Mouse (Mus musculus) neural tube, embryonic 12.5 days (tissue): Measurements from ENCODE around the gene Gtf2h2. TPM values are rescaled to one million over a fixed set of nuclear protein-coding genes. Genes with fewer than 3 reads are reported as not detected.
A peak's percentile ranks its signal among the peaks of the same experiment; 100 is the strongest.
"Not testable (repeated sequence)": the region's sequence is repeated elsewhere in the genome, so short reads cannot be mapped to it uniquely, and the experiment has no call there.

Source experiments
- ATAC-seq: fragments of 200-750 bp; cut with Nextera tagmentation; 2 replicates; pipeline ENCODE4 v1.8.0; 2017; ENCODE audit warnings: low read depth, mild to moderate bottlenecking, moderate TSS enrichment, moderate library complexity; ENCODE audit not compliant: low FRiP score
- H3K27ac ChIP-seq: fragments of 300-500 bp; sonication (generic); 2 replicates; pipeline ENCODE4 v1.5.1; 2016
- H3K27me3 ChIP-seq: fragments of 300-500 bp; sonication (generic); replicated peaks from 2 replicates; pipeline ENCODE4 v1.6.1; 2016; ENCODE audit warnings: mild to moderate bottlenecking
- H3K36me3 ChIP-seq: fragments of 300-500 bp; sonication (generic); 2 replicates; pipeline ENCODE4 v1.6.1; 2016; ENCODE audit warnings: mild to moderate bottlenecking
- H3K4me1 ChIP-seq: fragments of 300-500 bp; sonication (generic); 2 replicates; pipeline ENCODE4 v1.6.1; 2016
- H3K4me2 ChIP-seq: fragments of 300-500 bp; sonication (generic); replicated peaks from 2 replicates; pipeline ENCODE4 v1.6.1; 2016; ENCODE audit warnings: mild to moderate bottlenecking
- H3K4me3 ChIP-seq: fragments of 300-500 bp; sonication (generic); 2 replicates; pipeline ENCODE4 v1.5.1; 2016
- H3K9ac ChIP-seq: fragments of 300-500 bp; sonication (generic); 2 replicates; pipeline ENCODE4 v1.6.1; 2016; ENCODE audit warnings: mild to moderate bottlenecking
- H3K9me3 ChIP-seq: fragments of 300-500 bp; sonication (generic); 2 replicates; pipeline ENCODE4 v1.6.1; 2016; ENCODE audit warnings: mild to moderate bottlenecking
- WGBS: fragments of 180-500 bp; shearing (Covaris S2); methylation state at CpG from one replicate; pipeline ENCODE4 v1.1.7; 2016; 5-methylcytosine and 5-hydroxymethylcytosine counted together
- polyA plus RNA-seq: library from polyadenylated mRNA; unstranded; fragments of >200 nt; fragmentation: Nextera tagmentation; extraction: Ambion mirVana; gene quantifications from 2 replicates; pipeline ENCODE4 v1.2.1, GENCODE M21; 2016

Gene Gtf2h2
- polyA plus RNA-seq, 1 experiment from 2014 or later: 81.9 TPM

GRCm38 (mm10) chr13:100516213-100517105 is 24.1 kb upstream of the Gtf2h2 start:
- H3K27me3 ChIP-seq: no peaks in the 10 kb centered on the region
- no peaks in the 10 kb centered on the region for H3K4me1 ChIP-seq
- no peak for ATAC-seq
- no peak overlapping the region for H3K4me3 ChIP-seq
- 66% methylated on average over 12 of the region's 12 CpGs for WGBS
- H3K4me2 ChIP-seq: no peak overlapping the region
- no peaks in the 10 kb centered on the region for H3K9me3 ChIP-seq
- no peak overlapping the region for H3K9ac ChIP-seq
- H3K27ac ChIP-seq: no peak overlapping the region
- no peaks in the 10 kb centered on the region for H3K36me3 ChIP-seq

- Histone ChIP-seq H3K4me2 (no peak overlapping the region), H3K9ac (no peak overlapping the region), H3K9me3 (no peaks in the 10 kb centered on the region), H3K36me3 (no peaks in the 10 kb centered on the region), H3K27me3 (no peaks in the 10 kb centered on the region), H3K27ac (no peak overlapping the region), H3K4me3 (no peak overlapping the region), H3K4me1 (no peaks in the 10 kb centered on the region)
- ATAC-seq: no peak
- 90% methylated on average over 2 of the region's 2 CpGs for WGBS
Measured at GRCm38 (mm10) chr13:100512792-100513191, 20.4 kb upstream of the Gtf2h2 start.

DNA sequence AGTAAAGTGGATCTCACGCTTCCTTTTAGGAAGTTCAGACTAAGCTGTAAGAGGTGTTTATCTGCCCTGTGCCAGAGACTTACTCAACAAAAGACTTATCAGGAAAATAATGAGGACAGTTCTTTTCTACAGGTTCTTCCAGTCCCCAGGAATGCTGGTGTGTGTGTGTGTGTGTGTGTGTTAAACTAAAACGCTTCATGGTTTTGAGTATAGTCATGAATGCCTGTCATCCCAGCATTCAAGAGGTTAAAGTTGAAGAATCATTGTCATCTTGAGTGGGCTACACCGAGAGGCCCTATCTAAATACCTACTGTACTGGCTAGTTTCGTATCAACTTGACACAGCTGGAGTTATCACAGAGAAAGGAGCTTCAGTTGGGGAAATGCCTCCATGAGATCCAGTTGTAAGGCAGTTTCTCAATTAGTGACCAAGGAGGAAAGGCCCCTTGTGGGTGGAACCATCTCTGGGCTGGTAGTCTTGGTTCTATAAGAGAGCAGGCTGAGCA is 19.5 kb upstream of the Gtf2h2 start:
- ATAC-seq: no peak
- WGBS: 85% methylated on average over 4 of the region's 4 CpGs
- H3K36me3 ChIP-seq: no peaks in the 10 kb centered on the region
- H3K4me1 ChIP-seq: no peaks in the 10 kb centered on the region
- no peaks in the 10 kb centered on the region for H3K27me3 ChIP-seq
- no peaks in the 10 kb centered on the region for H3K9me3 ChIP-seq
- H3K4me2 ChIP-seq: no peak overlapping the region
- H3K4me3 ChIP-seq: no peak overlapping the region
- no peak overlapping the region for H3K27ac ChIP-seq
- no peak overlapping the region for H3K9ac ChIP-seq

DNA sequence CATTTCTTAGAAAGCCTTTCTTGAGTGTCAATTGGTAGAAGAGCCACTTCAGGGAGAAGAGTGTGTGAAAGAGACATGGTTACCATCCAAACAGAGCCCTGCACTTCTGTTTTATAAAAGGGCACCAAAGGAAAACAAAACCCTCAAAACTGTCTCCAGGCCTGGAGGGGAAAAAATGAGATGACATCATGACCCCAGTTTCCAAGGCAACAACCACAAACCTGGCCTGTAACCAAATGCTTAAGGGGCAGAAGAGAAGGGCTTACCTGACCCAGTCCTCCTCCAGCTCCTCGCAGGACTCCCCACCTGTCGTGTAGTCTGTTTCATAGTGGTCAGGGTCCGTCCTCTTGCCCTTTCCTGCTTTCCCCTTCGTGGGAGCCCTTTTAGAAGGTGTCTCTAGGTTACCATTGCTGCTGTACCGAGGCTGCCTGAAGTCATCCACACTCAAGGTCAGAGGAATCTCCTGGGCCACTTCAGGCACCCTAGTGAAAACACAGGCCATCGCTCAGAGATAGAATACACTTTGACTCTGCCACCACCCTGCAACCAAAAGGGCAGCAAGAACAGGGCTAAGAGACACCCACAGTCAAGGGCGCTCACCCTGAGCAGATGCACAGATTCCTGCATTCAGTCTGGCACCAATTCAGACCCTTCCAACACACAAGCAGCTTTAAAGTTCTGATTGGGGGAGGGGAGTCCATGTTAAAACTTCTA is 18.9 kb upstream of the Gtf2h2 start:
- ATAC-seq: no peak
- Histone ChIP-seq H3K36me3 (no peaks in the 10 kb centered on the region), H3K9ac (no peak overlapping the region), H3K4me1 (no peaks in the 10 kb centered on the region), H3K27me3 (no peaks in the 10 kb centered on the region), H3K4me2 (no peak overlapping the region), H3K27ac (no peak overlapping the region), H3K4me3 (no peak overlapping the region), H3K9me3 (no peaks in the 10 kb centered on the region)
- 79% methylated on average over 7 of the region's 7 CpGs for WGBS

DNA sequence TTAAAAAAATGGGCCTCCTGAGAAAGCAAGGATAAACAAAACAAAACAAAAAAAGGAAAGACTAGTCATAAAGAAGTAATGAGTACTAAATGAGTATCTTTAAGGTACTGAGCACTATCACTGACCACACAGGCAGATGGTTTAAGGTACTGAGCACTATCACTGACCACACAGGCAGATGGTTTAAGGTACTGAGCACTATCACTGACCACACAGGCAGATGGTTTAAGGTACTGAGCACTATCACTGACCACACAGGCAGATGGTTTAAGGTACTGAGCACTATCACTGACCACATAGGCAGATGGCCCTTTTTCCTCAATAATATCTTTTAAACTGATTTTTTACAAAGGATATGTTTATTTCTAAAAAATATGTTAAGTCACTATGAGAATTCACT is 7.2 kb upstream of the Gtf2h2 start:
- not testable (repeated sequence) for H3K36me3 ChIP-seq, H3K9ac ChIP-seq, H3K9me3 ChIP-seq, H3K4me3 ChIP-seq, H3K27me3 ChIP-seq, H3K4me1 ChIP-seq, H3K27ac ChIP-seq, ATAC-seq, H3K4me2 ChIP-seq

- Histone ChIP-seq H3K9ac (no peak overlapping the region), H3K4me3 (no peak overlapping the region), H3K27me3 (no peaks in the 10 kb centered on the region), H3K36me3 (no peaks in the 10 kb centered on the region), H3K4me2 (no peak overlapping the region), H3K27ac (no peak overlapping the region), H3K4me1 (peaks cover 12% of the 10 kb centered on the region), H3K9me3 (no peaks in the 10 kb centered on the region)
- 89% methylated on average over 4 of the region's 4 CpGs for WGBS
- no peak for ATAC-seq
Measured at GRCm38 (mm10) chr13:100495337-100495736, 3.0 kb upstream of the Gtf2h2 start.

- WGBS: 70% methylated on average over 8 of the region's 8 CpGs
- ATAC-seq, H3K27me3 ChIP-seq, H3K4me3 ChIP-seq, H3K36me3 ChIP-seq, H3K9ac ChIP-seq, H3K9me3 ChIP-seq, H3K4me2 ChIP-seq, H3K27ac ChIP-seq: not testable (repeated sequence)
- peaks cover 12% of the 10 kb centered on the region for H3K4me1 ChIP-seq
Measured at GRCm38 (mm10) chr13:100494370-100494769, 2.0 kb upstream of the Gtf2h2 start.

GRCm38 (mm10) chr13:100493313-100493712 is 934 bp upstream of the Gtf2h2 start:
- WGBS: 75% methylated on average over 8 of the region's 8 CpGs
- H3K27me3 ChIP-seq: no peaks in the 10 kb centered on the region
- ATAC-seq: no peak
- H3K4me3 ChIP-seq: no peak overlapping the region
- no peak overlapping the region for H3K9ac ChIP-seq
- H3K9me3 ChIP-seq: no peaks in the 10 kb centered on the region
- H3K4me1 ChIP-seq: peaks cover 12% of the 10 kb centered on the region
- H3K27ac ChIP-seq: no peak overlapping the region
- H3K4me2 ChIP-seq: no peak overlapping the region
- peaks cover 2% of the 10 kb centered on the region for H3K36me3 ChIP-seq

DNA sequence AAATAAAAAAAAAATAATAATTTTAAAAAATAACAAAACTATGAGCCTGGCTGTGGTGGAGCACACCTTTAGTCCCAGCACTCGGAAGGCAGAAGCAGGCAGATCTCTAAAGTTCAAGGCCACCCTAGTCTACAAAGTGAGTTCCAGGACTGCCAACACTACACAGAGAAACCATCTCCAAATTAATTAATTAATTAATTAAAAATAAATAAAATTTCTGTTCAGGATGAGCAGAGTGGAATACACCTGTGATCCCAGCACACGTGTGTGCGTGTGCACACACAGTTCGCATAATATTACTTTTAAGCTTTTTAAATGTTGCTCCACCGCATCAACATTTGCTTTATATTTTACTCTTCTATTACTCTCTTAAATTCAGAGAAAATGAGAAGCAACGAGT is 756 bp downstream of the Gtf2h2 start:
- H3K27ac ChIP-seq: no peak overlapping the region; the same call in 1 of the 2 replicates
- H3K4me1 ChIP-seq: peaks cover 12% of the 10 kb centered on the region
- H3K9ac ChIP-seq: peak overlapping the region; percentile 82
- H3K4me2 ChIP-seq: peak overlapping the region; percentile 73
- ATAC-seq: peak; percentile 37; the same call in 1 of the 2 replicates
- no peaks in the 10 kb centered on the region for H3K27me3 ChIP-seq
- H3K9me3 ChIP-seq: no peaks in the 10 kb centered on the region
- 14% methylated on average over 6 of the region's 6 CpGs for WGBS
- H3K4me3 ChIP-seq: peak overlapping the region; percentile 95
- peaks cover 18% of the 10 kb centered on the region for H3K36me3 ChIP-seq

- Histone ChIP-seq H3K4me3 (no peak overlapping the region), H3K9ac (no peak overlapping the region), H3K36me3 (peaks cover 23% of the 10 kb centered on the region), H3K4me1 (peaks cover 12% of the 10 kb centered on the region), H3K4me2 (no peak overlapping the region), H3K27ac (no peak overlapping the region), H3K9me3 (no peaks in the 10 kb centered on the region), H3K27me3 (no peaks in the 10 kb centered on the region)
- ATAC-seq: no peak
- 92% methylated on average over 5 of the region's 5 CpGs for WGBS
Measured at GRCm38 (mm10) chr13:100490424-100490823, 2.0 kb downstream of the Gtf2h2 start.

DNA sequence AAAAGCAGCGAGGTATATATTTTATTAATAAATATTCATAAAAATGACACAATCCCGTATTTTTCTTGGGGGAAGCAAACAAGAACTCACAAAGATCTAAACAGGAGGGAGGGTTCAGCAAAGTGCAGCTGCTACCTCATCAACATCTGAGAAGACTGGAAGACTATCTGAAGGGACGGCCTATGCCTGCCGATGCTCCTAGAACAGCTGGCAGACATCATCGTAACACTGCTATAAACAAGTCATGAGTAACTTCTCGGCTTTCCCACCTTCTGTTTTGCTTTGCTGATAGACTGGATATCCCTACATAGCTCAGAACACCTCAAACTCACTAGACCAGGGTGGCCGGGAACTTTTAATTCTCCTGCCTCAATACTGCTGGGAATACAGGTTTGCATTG is 8.8 kb downstream of the Gtf2h2 start:
- Histone ChIP-seq H3K4me2 (no peak overlapping the region), H3K27ac (no peak overlapping the region), H3K27me3 (no peaks in the 10 kb centered on the region), H3K36me3 (peaks cover 56% of the 10 kb centered on the region), H3K4me3 (no peak overlapping the region), H3K9ac (no peak overlapping the region), H3K4me1 (no peaks in the 10 kb centered on the region), H3K9me3 (no peaks in the 10 kb centered on the region)
- no peak for ATAC-seq
- WGBS: 96% methylated on average over 7 of the region's 7 CpGs

GRCm38 (mm10) chr13:100463527-100464222 is 28.7 kb downstream of the Gtf2h2 start:
- H3K36me3 ChIP-seq: peaks cover 55% of the 10 kb centered on the region
- no peak overlapping the region for H3K4me2 ChIP-seq
- no peaks in the 10 kb centered on the region for H3K4me1 ChIP-seq
- no peak overlapping the region for H3K27ac ChIP-seq
- H3K4me3 ChIP-seq: no peak overlapping the region
- H3K9ac ChIP-seq: no peak overlapping the region
- ATAC-seq: no peak
- WGBS: 92% methylated on average over 2 of the region's 2 CpGs
- H3K9me3 ChIP-seq: 0 out of 2 replicates have a peak, but pooled peaks cover 3% of the 10 kb centered on the region
- H3K27me3 ChIP-seq: no peaks in the 10 kb centered on the region
